Mouse (Mus musculus) brain, adult 2 months (tissue): ENCODE measurements around the gene Ppp1r13b.

Source experiments
- DNase-seq: peaks from one replicate; pipeline ENCODE4 v3.0.0; 2011; ENCODE audit warnings: low read depth, low spot score

Gene Ppp1r13b

DNA sequence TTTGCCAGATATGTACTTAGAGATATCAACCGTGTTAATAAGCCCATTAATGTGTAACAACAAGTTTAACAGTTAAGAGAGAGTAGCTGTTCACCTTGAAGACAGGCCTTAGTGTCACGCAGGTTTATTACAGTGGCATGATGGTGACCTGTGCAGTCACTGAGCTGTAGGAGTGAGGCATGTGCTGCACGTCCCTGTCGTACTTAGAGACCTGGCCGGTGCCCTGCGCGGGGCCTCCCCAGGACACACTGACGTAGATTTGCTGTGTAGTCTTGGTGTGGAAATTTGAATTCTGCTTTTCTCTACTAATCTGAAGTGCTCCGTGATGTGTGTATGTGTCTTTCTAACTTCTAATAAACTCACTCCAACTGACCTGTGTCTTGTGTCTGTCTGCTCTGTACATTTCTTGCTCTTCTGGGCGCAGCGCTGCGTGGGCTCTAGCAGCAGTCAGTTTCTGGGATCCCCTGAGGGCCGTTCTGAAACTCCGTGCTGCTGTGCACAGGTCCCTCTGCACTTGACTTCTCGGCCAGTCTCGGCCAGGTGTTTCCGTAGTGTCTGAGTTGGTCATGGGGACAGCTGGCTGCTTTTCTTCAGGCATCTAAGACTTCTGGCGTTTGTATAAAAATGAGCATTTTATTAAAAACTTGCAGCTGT lies 113.3 kb downstream of the Ppp1r13b start:
- DNase-seq: no peak

DNA sequence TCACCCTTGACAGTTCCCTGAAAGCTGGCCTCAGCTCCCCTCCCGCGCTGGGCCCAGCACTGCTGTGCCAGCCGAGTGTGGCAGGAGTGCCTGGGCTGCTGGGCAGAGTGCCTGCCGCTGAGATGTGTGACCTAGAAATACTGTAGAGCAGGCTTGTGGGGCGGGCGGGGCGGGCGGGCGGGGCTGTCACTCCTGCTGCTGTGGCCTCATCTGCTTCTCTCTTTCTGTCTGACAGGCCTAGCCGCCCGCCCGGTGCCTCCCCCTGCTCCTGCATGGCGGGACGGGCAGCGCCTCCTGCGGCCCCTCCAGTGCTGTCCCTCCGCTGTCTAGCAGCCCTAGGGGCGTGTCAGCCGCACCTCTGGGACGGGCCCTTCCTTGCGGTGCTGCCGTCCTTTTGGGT lies 113.8 kb downstream of the Ppp1r13b start:
- DNase-seq: peak; percentile 89

DNA sequence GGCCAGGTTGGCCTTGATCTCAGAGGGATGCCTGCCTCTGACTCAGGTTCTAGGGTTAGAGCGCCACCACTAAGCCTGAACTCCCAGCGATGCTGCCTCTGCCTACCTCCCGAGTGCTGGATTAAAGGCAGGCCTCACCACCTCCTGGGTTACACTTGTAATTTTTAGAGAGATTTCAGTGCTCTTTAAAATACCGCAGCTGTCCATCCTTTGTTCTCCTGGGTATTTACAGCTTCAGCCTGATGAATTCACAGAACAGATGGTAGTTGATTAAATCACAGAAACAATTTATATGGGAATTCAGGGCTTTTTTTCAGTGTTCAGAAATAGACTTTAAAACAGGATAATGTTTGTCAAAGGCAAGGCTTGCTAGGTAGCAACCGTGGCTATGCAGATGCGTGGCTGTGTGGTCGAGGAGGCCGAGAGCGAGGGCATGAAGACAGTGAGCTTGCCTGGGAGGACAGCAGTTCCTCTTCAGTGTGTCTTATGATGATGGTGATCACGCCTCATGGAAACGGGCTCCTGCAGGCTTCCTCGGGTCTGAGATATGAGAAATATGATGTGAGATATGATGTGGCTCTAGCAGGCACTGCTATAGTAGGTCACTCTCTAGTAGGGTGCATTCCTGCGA lies 116.3 kb downstream of the Ppp1r13b start:
- peak; percentile 69 for DNase-seq

DNA sequence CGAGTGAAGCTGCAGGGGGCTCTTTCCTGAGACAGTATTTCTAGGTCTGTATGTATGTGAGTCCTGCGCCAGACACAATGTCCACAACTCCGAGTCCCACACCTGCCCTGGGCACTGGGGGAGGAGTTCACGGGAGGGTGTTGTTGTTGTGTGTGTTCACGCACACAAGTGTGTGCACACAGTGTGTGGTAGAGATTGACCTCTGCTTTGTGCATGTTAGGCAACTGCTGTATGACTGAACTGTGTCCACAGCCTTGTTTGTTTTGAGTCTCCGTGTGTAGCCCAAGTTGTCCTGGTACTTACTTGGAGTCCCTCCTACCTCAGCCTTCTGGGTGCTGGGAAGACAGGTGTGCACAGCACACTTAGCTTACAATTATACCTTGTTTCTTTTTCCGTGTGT lies 117.3 kb downstream of the Ppp1r13b start:
- no peak for DNase-seq

DNA sequence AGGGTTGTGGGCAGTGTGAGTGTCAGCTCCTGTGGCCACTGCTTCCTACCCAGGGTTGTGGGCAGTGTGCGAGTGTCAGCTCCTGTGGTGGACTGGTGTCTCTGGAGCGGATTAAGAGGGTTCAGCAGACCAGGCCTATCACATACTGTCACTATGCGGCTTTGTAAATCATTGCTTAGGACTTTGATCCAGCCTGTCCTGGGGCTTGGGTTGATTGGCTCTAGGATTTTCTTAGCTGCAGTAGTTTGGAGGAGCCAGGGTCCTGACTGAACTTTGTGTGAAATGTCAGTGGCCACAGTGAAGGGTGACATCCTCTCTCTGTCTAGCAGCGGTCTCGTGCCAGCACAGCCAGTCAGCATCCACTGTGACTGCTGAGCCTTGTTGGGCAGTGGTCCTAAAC lies 117.8 kb downstream of the Ppp1r13b start:
- DNase-seq: no peak

DNA sequence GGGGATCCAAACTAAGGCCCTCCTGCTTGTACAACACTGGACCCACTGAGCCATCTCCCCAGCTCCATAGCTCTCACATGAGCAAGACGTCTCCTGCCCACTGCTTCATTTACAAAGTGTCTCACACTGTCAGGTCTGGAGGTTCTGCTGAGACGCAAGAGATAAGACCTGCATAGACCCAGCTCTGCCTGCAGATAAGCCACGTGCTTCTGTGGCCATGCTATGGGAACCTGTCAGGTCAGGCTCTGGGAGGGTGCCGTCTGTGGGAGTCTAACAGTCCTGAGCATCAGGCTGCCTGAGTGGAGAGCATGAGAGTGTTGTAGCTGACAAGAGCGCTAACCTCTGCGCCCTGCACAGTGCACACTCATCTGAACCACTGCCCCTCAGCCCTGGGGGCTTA lies 120.9 kb downstream of the Ppp1r13b start:
- DNase-seq: no peak

DNA sequence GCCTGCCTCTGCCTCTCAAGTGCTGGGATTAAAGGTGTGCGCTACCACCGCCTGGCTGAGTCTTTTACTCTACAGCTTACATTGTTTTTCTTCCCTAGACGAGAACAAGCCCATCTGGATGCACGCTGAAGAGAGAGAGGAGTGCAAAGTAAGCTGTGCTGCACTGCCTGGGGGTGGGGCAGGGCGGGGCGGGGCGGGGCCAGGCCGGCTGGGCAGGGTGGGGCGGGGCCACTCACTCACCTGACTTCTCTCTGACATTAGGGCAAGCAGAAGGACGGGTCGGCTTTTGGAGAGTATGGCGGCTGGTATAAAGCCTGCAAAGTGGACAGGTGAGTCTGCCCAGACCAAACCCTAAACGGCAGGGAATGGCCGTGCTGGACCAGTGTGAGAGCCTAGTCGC lies 122.7 kb downstream of the Ppp1r13b start:
- no peak for DNase-seq

DNA sequence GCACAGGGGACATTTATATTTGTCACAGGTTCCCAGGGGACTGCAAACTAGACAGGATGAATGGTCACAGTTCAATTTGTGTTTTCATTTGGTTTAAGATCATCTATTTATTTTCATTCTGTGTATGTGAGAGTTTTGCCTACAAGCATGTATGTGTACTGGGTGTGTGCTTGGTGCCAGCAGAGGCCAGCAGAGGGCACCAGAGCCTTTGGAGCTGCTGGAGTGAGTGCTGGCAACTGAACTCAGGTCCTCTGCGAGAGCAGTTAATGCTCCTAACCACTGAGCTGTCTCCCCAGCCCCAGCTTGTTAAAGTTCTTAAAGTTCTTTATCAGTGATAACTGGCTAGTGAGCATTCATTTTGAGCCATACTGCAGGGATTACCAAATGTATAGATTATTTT lies 128.4 kb downstream of the Ppp1r13b start:
- DNase-seq: no peak
